Mouse (Mus musculus): ENCODE measurements around the gene Sp3.

GRCm38 (mm10) chr2:72985516-72985915 is 5.3 kb upstream of the Sp3 start:
- TF ChIP-seq EP300 (IDR thresholded peaks at IDR 0.05; ENCODE audit: low read depth in 1 of 2, low read length in 2 of 2) (no peak), CTCF (IDR thresholded peaks at IDR 0.05 in 2 of 3, conservative IDR thresholded peaks at IDR 0.05 in 1 of 3; ENCODE audit: control insufficient read depth in 1 of 3, insufficient read depth in 1 of 3, low read depth in 2 of 3, low read length in 3 of 3, poor library complexity in 1 of 3, severe bottlenecking in 1 of 3) (no peak), HCFC1 (IDR thresholded peaks at IDR 0.05; ENCODE audit: low read depth, low read length) (no peak), SIN3A (IDR thresholded peaks at IDR 0.05; ENCODE audit: low read length) (no peak), E2F4 (IDR thresholded peaks at IDR 0.05; ENCODE audit: borderline replicate concordance, low read depth, low read length) (no peak)
